Comparison of ENCODE assay signal across 7 mouse cellular contexts in genomic region chr6:145865289-145865885, GRCm38 (mm10). TPM values are rescaled to one million over a fixed set of nuclear protein-coding genes. Genes with fewer than 3 reads are reported as not detected.
DNase-seq lines count a peak whose midpoint lies in the region; ATAC-seq and TF ChIP-seq lines count a peak whose summit lies in the region.

Gene Bhlhe41 (minus strand): TSS chr6:145865558.

- peak within 1 kb of the TSS; percentile 91 for H3K27ac ChIP-seq in hindbrain, postnatal 0 days

- H3K9me3 ChIP-seq in hindbrain, postnatal 0 days (ENCODE audit: low read length), result no peaks in the 10 kb centered on the region
- H3K9me3 ChIP-seq in megakaryocyte, embryonic 14.5 days, result 0 out of 2 replicates have a peak, but pooled peaks cover 9% of the 10 kb centered on the region

- intact Hi-C loops in left cerebral cortex, postnatal 10 days (cut with DNase I), result loop anchor here (5.0 to 10.0 kb wide), 2 partner anchors 67 to 299 kb away; partner anchors contain the start of gene Sspn

- H3K36me3 ChIP-seq in hindbrain, postnatal 0 days (ENCODE audit: insufficient read depth, low read length), result no peaks in the 10 kb centered on the region
- H3K36me3 ChIP-seq in megakaryocyte, embryonic 14.5 days (replicated peaks; ENCODE audit: low read length), result no peaks in the 10 kb centered on the region

- H3K9ac ChIP-seq in hindbrain, postnatal 0 days (replicated peaks; ENCODE audit: low read length), result peak within 1 kb of the TSS; percentile 80

- TF ChIP-seq CTCF in hindbrain, postnatal 0 days (IDR thresholded peaks at IDR 0.05; ENCODE audit: low read depth), result no peak

- peak; percentile 91 for DNase-seq in adipocyte (ENCODE audit: low spot score)
- peak; percentile 86 to 92 for DNase-seq in cerebellum, postnatal 36 days
- peak; percentile 67 to 79 for DNase-seq in gastrocnemius, adult 8-10 months (ENCODE audit: low spot score in 2 of 2)
- peak; percentile 91 for DNase-seq in hindbrain, postnatal 0 days (ENCODE audit: low spot score)
- DNase-seq in left cerebral cortex, postnatal 10 days (ENCODE audit: extremely low spot score in 1 of 2, low spot score in 2 of 2), result peak; percentile 51 to 90
- peak; percentile 74 for DNase-seq in right cerebral cortex, postnatal 14 days

- H3K27me3 ChIP-seq in hindbrain, postnatal 0 days (ENCODE audit: insufficient read depth, low read length), result no peaks in the 10 kb centered on the region
- H3K27me3 ChIP-seq in megakaryocyte, embryonic 14.5 days (replicated peaks), result peaks cover 76% of the 10 kb centered on the region

- no peaks in the 10 kb centered on the region for H3K4me1 ChIP-seq in hindbrain, postnatal 0 days (ENCODE audit: insufficient read depth, low read length)
- H3K4me1 ChIP-seq in megakaryocyte, embryonic 14.5 days, result peaks cover 72% of the 10 kb centered on the region

- 1% methylated on average over 56 of the region's 57 CpGs for WGBS in hindbrain, postnatal 0 days

- H3K4me2 ChIP-seq in hindbrain, postnatal 0 days (ENCODE audit: low read depth, low read length), result peak within 1 kb of the TSS; percentile 97

- ATAC-seq in hindbrain, postnatal 0 days, result peak; percentile 76

- H3K4me3 ChIP-seq in hindbrain, postnatal 0 days (ENCODE audit: low read length), result peak within 1 kb of the TSS; percentile 80
- peak within 1 kb of the TSS; percentile 97 for H3K4me3 ChIP-seq in megakaryocyte, embryonic 14.5 days (replicated peaks)

RNA-seq across cellular contexts. Expression of gene Bhlhe41, which starts in this region (rescaled TPM):
- 10 to 100 TPM; 42.8 to 74.8 (median 45.1) TPM for total RNA-seq in gastrocnemius, adult 8-10 months (2022)
- 4.9 and 6.8 TPM in 2 replicates for total RNA-seq in hindbrain, postnatal 0 days (2014; rRNA removed)
- polyA plus RNA-seq in hindbrain, postnatal 0 days (2015; fragmentation: Nextera tagmentation; extraction: Ambion mirVana), result 9.4 TPM in 2 replicates
- total RNA-seq in left cerebral cortex, postnatal 10 days (2021), result 10 to 100 TPM; 12.2 to 12.4 TPM
- 4.1 and 8.5 TPM in 2 replicates for polyA plus RNA-seq in megakaryocyte, embryonic 14.5 days (2012; ENCODE audit: insufficient read depth, low replicate concordance)

Comparison
In these comparisons a context has a peak if more than half of its experiments do, and no peak if none do; other contexts are left out.
1. Peak in every context shown above with its lines: DNase-seq, ATAC-seq, H3K4me3 ChIP-seq and H3K27ac ChIP-seq.